Mouse (Mus musculus) gastrocnemius, postnatal 25 days (tissue): ENCODE measurements around the gene Sipa1l1. TPM values are rescaled to one million over a fixed set of nuclear protein-coding genes. Genes with fewer than 3 reads are reported as not detected.
"Not testable (repeated sequence)": the region's sequence is repeated elsewhere in the genome, so short reads cannot be mapped to it uniquely, and the experiment has no call there.

Experiments used
- DNase-seq: peaks from one replicate; pipeline ENCODE4 v3.0.0; 2022
- total RNA-seq, 2 experiments: library from RNA; stranded (reverse); gene quantifications; 1 replicate in 1 of 2; 2 replicates in 1 of 2; pipeline ENCODE4 v1.2.3; 2021

Gene Sipa1l1
- total RNA-seq, 2 experiments from 2014 or later: 8.5 to 10.0 TPM

DNA sequence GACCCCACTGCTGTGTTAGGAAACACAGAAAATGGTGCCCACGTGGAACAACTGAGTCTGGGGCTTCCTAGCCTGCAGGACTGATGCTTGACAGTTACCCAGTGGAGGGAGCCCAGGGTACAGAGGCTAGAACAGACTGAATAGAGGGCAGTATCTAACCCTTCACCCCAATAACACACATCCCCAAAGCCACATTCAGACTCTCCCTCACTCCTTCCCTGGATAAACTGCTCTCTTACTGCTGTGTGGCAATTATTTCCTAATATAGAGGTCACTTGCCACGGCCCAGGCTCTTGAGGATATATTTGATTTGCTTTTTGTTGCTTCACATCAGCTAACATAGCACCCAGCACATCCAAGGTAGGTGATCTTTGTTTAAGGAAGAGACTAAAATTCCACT, 307.5 kb downstream of the Sipa1l1 start:
- DNase-seq: no peak

DNA sequence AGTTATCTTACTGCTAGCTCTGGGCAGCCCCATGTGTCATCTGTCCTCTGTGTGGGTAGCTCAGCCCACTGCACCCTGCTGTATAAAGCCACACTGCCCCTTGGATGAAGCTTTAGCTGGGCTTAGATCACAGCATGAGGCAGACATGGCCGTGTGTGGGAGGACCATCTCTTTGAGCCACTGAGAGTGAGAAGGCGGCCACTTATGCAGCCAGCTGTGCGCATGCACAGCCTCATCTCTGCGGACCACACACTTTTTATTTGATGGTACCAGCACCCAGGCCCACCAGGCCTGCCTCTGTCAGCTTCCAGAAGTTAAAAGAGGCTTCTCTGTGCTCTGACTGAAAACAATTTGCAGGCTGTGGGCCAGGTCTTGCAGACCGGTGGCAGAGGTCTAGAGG, 308.7 kb downstream of the Sipa1l1 start:
- no peak for DNase-seq

DNA sequence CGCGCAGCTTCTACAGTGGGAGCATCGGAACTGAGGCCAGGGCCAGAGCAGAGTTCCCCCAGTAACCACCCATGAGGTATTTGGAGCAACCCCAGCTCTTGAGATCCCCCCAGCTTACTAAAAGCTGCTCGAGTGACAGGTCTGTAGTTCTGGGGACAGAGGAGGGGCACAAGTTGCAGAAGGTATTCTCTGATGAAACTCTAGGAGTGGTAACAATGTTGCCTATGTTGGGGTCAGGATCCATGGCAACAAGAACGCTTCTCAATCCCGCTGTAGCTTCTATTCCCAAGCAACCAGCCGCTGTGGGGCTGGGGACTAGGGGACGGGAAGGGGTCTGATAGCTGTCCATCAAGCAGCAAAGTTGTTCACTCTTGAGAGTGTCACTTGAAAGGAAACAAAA, 309.1 kb downstream of the Sipa1l1 start:
- DNase-seq: no peak

DNA sequence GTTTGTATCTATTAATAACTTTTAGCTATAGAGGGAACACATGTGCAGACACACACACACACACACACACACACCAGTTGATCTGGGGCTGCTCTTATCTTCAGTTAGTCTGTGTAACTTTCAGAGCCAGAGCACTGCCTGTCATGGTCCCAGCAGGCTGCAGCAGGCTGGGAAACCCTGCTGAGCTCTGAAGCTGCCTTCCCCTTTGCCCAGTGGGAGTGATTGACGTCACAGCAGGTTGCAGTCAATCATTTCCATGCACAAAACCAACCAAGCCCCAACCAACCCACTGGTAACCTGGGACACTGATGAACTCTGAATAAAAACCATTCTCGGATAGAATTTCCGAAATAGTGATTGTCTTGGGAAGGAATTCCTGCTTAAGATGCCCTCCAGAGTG, 310.3 kb downstream of the Sipa1l1 start:
- no peak for DNase-seq

DNA sequence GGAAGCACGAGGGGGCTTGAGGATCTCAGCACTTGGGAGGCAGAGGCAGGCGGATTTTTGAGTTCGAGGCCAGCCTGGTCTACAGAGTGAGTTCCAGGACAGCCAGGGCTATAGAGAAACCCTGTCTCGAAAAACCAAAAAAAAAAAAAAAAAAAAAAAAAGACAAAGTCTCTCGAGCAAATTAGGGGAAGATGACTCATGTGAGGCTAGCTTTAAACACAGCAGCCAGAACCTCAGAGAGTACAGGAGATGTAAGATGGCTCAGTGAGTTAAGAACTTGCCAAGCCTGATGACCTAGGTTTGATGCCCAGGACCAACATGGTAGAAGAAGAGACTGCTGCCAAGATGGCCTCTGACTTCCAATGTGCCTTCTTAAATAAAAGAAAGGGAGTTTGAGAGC, 311.3 kb downstream of the Sipa1l1 start:
- not testable (repeated sequence) for DNase-seq

DNA sequence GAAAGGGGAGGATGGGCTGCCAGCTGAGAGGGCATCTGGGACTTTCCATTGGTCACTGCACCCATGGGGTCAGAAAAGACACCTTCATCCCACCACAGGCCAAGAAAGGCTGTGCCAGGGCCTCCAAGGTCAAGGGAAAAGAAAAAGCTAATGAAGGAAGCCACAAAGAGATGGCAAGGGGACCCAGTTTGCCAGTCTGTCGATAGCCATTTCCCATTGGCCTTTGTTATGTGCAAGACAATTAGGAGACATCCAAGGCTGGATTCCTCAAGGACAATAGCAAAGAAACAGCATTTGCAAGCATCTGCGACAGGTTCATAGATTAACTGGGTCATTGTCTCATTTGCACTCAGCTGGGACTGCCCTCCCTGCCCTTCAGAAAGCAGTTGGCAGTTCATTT, 316.3 kb downstream of the Sipa1l1 start:
- no peak for DNase-seq

DNA sequence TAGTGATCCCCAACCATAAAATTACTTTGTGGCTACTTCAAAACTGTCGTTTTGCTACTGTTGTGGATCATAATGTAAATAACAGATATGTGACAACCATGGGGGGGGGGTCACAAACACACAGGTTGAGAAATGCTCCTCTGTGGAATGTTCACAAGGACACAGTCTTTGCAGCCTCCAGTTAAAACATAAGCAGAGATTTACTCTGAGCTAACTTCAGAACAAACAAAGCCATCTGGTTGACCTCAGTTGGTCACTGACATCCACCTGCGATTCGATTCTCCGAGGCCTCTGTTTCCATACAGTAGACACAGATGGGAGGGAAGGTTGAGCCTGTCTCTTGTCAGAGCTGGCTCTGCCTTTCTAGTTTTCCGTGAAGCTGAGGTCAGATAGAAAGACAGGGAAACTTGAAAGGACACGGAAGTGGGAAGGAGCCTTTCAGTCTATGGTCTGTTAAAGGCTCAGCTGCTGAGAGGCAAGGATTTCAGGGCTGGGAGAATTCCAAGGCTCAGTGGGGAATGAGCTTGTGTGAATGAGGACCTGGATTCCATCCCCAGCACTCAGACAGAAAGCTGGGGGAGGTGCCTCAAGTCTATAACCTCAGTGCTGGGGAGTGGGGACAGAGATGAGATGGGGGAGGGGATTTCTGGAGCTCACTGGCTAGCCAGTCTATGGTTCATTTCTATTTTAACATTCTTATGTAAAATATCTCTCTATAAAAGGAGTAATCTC, 317.9 kb downstream of the Sipa1l1 start:
- DNase-seq: no peak

DNA sequence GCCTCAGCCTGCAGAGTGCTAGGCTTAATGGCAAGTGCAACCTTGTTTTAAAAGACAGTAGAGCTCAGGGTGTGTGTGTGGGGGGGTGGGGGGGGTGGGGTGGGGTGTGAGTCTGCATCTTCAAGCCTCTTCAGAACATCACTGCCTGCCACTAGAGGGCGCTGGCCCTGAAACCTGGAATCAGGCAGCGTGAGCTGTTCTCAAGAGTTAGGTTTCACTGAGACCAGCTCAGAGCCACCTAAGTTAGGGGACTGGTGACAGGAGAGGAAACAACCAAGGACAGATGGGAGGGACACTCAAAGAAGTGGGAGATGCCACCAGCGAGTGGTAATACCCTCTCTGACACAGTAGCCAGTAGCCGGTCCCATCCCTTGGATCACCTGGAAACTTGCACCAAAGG, 320.0 kb downstream of the Sipa1l1 start:
- DNase-seq: no peak

DNA sequence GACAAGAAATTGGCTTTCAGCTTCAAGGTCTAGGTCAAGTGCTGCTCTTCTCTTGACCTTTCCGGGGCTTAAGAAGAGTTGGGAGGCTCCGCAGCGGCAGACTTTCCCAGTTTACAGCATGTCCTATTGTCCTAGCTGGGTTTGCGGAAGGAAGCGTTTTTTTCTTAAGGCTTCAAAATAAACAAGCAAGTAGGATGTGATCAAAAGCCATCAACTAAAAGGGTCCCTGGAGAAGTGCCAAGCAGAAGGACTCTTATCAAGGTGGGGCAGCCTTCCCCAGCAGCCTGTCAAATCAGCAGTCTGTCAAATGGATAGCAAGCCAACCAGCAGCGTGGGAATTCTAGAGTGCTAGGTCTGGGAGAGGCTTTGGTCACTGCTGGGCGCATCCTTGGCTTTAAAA, 320.5 kb downstream of the Sipa1l1 start:
- DNase-seq: no peak

DNA sequence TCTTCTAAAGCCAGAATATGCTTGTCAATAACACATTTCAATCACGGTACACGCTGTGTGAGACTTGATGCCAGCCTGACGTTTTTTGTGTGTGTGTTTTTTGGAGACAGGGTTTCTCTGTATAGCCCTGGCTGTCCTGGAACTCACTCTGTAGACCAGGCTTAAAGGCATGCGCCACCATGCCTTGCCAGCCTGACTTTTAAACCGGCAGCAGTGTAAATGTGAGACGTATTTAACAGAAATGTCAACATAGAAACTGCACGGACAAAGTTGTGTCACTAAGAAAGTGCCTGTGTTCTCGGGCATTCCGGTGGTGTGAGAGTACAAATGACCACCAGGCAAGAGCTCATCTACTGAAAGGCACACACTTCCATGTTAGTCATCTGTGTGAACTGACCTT, 323.3 kb downstream of the Sipa1l1 start:
- no peak for DNase-seq

DNA sequence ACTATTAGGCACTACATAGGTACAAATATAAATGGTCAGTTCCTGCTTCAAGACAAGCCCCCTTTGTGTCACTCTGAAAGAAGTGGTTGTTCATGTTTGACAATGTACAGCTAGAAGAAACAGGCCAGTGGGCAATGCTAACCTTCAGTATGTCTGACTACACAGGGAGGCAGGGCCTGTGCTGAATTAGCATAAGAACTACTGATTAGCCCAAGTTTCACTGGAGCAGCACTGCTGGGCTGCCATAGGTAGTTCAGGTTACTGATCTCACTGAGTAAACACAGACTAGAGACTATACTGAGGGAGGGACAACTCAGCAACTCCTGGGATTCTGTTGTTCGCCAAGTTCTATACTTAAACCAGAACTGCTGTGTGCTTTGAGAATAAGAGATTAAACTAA, 324.1 kb downstream of the Sipa1l1 start:
- DNase-seq: not testable (repeated sequence)

DNA sequence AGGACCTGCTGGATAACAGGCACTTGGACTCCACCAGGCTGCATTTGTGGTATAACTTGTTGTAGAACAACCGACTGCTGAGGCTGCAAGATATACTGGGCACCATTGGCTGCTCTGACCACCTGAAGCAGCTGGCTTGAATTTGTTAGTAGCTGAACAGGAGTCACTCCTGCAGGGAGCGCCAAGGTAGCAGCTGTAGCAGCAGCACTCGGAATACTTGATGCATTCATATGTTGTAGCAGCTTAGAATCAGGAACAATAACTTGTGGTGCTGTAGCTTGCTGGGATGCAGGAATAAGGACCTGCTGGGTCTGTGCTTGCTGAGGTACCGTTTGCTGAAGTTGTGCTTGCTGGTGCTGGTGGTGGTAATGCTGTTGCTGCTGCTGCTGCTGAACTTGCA, 326.8 kb downstream of the Sipa1l1 start:
- no peak for DNase-seq

DNA sequence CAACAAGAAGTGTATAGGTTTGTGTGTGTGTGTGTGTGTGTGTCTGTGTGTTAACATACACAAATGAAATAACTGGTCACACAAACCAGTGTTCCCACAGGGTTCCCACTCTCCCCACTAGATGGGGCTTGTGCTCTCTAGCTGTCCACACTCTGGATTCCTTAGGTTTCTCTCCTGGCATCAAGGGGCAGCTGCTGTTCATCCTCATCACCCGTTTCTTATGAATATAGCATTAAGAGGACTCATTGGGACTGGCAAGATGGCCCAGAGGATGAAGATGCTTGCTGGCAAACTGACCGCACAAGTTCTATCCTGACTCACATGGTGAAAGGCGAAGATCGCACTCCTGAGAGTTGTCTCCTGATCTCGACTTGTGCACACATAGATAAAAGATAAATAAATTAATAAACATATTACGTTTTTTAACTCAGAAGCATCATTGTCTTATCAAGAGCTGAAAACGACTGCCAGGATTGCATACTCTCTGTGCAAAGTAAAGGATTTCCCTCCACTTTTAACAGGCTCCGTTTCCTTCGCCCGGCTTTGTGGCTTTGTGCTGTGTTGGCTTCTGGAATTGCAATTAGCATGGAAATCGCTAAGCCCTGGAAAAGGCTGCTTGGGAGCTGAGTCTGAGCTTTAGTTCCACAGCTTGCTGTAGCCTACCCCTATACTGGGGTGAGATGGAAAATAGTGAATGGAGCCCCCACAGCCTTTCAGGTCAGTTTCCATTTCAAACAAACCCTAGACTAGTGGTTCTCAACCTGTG, 328.9 kb downstream of the Sipa1l1 start:
- peak; percentile 16 for DNase-seq

DNA sequence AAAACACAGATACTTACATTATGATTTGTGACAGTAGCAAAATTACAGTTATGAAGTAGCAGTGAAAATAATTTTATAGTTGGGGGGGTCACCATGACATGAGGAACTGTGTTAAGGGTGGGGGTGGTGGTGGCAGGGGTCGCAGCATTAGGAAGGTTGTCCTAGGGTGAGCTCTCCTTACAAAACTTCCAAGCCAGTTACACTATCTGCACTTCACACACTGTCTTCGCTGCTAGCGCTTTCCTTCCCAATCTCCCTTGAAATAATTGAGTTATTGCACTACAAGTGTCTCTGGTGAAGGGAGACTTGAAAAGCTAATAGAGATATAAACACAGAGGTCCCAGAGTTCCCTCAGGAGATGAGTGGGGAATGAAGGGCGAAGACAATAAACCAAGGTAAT, 329.6 kb downstream of the Sipa1l1 start:
- DNase-seq: no peak

DNA sequence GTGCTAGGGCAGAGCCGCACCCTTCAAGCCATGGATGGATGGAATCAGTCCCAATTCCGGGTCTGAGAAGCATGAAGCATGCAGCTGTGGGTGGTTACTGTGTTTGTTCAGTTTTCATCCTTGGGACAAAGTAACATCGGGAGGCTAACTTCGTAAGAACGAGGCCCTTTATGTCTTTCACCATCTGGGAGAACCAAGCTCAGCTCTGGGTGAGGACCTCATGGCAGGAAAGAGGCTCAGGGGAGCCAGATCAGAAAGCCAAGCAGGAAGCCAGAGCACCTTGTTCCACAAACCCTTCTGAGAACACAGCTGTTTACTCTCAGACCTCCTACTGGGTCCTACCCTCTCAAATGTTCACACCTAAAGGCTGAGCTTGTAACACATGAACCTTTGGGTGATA, 330.6 kb downstream of the Sipa1l1 start:
- DNase-seq: no peak
